Mouse (Mus musculus) adrenal gland, postnatal 14 days (tissue): ENCODE measurements around the gene Gm340. TPM values are rescaled to one million over a fixed set of nuclear protein-coding genes. Genes with fewer than 3 reads are reported as not detected.
A peak's percentile ranks its signal among the peaks of the same experiment; 100 is the strongest.

ENCODE experiments used
- DNase-seq: peaks from one replicate; pipeline ENCODE4 v3.0.0; 2021; ENCODE audit warnings: mixed read lengths
- long read RNA-seq, 2 experiments: library from polyadenylated mRNA; stranded (forward); transcript quantifications; one replicate each; pipeline ENCODE4 v2.0.0; 2021
- total RNA-seq: library from RNA; stranded (reverse); gene quantifications from 2 replicates; pipeline ENCODE4 v1.2.3, GENCODE M21; 2021

The Gm340 gene
- total RNA-seq: 12.0 and 12.9 TPM in 2 replicates
- long read RNA-seq, experiment 1: 0 reads
- long read RNA-seq, experiment 2: 0 reads

DNA sequence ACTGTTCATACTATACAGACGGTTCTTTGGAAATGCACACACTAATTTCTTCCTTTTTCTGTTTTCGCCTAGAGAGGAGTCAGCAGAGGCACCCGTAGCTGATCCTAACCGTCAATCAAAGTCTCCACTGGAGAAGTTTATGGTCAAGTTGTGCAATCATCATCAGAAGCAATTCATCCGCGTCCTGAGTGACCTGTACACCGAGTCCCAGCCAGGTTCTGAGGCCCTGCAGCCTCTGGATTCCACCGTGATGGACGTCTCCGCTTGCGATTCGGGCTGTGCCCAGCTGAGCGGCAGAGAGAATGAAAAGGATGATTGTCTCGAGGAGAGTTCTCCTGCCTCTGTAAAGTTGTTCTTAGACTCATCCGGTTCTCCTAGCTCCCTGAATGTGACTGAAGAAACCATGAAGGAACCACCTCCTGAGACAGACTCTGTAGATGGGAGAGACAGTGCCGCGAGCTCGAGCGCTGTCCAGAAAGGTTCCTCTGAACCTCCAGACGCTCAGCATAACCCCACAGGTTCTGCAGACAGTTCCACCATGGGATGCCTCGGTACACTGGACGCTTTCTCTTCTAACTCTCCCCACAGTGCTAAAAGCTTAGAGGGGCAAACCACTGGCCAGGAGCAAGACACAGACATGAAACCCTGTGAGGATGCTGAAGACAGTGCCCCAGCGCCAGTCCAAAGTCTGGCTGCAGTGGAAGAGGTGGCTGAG lies at the start of gene Gm340:
Gene Gm340 (plus strand): TSS at position 665 of the 715 bp plus-strand sequence.
- DNase-seq: no peak

DNA sequence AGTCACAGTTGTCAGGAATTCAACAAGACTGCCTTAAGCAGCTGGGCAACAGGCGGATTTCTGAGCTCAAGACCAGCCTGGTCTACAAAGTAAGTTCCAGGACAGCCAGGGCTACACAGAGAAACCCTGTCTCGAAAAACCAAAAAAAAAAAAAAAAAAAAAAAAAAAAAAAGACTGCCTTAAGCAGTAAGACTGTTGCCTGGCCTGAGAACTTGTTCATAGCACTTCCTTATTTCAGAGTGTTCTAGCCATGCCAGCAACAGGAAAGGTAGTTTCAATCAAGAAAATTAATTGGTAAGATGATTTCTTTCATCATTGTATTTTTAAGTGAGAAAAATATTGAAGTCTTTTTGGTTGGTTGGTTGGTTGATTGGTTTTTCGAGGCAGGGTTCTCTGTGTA lies 48.1 kb upstream of the Gm340 start:
- DNase-seq: no peak

DNA sequence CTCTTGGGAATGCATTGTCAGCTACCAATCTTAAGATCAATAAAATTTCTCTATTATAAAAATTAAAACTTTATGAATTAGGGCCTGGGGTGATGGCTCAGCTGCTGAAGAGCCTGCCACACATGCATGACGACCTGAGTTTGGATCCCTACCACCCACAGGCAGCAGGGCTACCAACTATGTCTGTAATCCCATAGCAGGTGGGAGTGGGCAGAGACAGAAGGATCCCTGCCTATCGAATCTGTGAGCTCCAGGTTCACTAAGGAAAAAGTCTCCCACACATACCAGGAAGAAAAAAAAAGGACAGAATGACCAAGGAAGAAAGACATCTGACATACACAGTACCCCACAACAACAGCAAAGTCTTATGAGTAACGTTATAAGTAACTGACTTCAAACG lies 25.2 kb upstream of the Gm340 start:
- no peak for DNase-seq

DNA sequence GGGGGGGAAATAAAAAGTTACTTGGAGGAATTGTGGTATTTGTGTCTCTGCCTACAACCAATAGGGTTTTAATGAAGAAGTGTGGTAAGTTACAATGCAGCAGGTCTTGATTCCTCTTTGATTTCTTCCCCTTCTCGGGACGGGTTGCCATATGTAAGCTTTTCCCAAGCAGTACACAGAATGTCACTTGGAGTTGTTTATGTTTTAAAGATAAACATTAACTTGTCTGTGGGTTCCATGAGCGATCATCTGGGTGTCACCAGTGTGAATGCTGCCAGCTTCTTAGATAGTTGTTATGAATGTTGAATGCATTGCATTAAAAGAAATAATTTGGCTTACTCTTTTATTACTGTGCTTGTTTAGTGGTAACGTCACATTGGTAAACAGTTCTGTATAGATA lies 24.7 kb upstream of the Gm340 start:
- DNase-seq: no peak

DNA sequence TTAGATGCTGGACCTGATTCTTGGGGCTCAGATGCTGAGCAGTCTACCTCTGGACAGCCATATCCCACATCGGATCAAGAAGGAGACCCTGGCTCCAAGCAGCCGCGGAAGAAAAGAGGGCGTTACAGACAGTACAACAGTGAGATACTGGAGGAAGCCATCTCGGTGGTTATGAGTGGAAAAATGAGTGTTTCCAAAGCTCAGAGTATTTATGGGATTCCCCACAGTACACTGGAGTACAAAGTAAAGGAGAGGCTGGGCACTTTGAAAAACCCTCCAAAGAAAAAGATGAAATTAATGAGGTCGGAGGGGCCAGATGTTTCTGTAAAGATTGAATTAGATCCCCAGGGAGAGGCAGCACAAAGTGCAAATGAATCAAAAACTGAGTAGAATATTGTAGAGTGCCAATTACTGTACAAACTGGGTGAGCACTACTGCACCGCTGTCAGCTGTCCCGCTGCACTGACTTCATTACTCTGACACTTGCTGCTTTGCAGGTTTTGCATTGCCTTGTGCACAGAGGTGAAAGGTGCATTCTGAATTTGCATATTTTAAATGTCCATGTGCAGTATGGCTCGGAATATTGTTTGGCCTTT lies 23.2 kb upstream of the Gm340 start:
- DNase-seq: no peak

DNA sequence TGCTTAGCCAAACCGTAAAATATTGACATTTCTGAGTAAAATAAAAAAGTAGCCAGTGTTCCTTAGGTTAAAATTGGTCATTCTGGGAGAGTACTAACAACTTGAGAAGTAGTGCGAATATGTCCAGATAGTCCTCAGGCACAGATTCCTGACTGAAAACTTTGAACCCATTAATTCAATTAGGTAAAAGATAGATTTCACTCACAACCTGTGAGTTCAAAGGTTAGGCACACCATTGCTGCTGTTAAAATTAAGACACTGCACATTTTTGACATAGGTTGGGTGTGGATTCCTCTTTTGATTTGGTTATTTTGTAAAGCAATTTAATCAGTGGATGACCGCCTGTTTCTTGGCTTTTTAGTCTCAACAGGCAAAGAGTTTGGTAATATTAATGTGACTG lies 21.3 kb upstream of the Gm340 start:
- DNase-seq: no peak

DNA sequence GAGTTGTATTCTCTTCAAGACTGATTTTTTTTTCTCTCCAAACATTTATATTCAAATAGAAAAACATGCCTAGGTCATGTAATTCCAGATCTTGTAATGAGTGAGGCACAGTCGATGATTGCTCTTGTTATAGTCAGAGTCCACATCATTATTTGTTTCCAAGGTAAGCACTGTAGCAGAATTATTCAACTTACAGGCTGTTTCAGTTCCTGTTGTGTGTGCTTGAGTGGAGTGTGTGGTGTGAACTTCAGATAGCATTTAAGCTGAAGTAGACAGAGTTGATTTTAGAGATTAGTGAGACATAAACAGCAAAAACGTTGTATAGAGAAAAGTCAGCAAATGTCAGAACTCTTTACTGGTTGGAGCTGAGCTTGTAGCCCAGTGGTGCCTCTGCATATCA lies 13.4 kb upstream of the Gm340 start:
- no peak for DNase-seq

DNA sequence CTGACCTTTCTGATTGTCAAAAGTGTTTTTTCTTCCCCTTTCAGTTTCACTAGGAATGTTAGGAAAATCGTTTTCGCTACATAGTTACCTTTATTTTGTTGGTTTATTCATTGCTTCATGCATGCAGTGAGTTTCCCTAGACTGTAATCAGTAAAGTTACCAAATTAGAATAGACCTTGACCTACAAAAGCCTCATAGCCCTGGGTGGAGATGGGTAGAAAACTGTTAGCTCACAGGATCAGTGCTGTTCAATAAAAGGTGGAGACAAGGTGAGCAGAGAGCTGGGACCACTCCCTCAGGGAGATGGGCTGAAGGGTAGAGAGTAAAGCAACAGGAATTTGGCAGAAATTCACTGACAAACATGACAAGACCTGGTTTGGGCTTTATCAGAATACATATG lies 8.5 kb upstream of the Gm340 start:
- DNase-seq: no peak

DNA sequence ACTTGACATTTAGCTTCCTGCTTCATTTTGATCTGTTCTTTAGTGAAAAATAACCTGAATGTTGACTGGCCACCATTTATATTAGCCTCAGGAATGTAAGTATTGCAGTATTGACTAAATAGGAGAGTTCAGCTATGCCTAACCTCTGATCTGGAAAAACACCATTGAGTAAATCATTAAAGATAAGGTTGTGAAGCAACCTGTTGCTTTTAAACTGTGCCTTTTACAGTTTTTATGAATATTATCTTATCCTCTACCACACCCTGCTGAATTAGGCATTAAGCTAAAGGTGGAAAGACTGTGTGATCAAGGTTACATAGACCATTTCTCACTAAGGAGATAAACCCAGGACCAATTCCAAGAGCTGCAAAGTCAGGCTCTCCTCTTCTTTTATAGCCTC lies 4.6 kb upstream of the Gm340 start:
- no peak for DNase-seq

DNA sequence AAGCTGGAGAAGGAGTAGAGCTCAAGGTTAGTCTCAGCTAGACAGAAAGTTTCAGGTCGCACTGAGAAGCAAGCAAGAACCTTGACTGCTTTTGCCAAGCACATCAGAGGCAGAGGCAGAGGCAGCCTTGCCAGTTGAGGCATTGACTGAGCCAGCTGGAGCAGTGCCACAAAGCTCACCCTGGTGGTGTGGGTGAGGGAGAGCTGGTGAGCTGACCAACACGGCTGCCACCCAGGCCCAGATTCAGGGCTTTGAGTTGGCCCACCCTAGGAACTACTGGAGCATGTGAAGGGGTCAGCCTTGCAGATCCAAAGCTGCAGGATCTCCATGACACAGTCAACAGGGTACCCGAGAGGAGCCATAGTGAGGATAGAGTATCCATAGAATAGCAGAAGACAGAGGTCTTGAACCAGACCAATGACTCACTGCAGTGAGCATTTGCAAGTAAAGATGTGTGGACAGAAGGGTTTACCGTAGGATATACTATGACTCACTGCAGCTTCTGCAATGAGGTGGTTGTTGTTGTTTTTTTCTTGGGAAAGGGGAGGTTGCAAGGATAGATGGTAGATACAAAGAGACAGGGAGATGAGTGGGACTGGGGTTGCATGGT lies 2.8 kb upstream of the Gm340 start:
- DNase-seq: peak; percentile 89

DNA sequence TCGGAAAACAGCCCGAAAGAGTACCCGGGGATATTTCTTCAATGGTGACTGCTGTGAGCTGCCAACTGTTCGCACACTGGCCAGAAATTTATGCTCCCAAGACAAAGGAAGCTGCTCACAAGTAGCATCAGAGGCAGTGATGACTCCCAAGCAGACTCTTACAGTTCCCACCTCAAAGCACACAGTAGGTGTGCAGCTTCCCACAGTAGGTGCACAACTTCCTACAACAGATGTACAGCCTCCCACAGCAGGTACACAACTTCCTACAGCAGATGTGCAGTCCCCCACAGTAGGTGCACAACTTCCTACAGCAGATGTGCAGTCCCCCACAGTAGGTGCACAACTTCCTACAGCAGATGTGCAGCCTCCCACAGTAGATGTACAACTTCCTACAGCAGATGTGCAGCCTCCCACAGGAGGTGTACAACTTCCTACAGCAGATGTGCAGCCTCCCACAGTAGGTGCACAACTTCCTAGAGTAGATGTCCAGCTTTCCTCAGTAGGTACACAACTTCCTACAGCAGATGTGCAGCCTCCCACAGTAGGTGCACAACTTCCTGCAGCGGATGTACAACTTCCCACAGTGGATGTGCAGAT lies 846 bp downstream of the Gm340 start:
- DNase-seq: no peak

DNA sequence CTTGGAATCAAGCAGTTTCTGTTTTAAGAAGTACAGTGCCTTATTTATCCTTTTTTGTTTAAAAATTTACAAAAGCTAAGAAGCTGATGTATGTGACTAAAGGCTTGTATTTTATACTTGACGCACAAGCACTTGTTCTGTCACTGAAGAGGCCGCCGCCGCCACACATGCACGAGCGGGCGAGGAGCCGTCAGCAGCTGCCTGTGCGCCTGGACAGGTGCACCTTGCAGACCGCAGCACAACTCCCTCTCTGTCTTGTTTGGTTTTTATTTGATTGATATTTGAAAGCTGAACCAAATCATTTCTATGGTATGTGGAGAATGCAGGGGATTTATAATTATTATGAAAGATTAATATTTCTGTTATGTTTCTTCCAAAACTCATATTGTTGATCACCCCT lies 4.6 kb downstream of the Gm340 start:
- DNase-seq: no peak

DNA sequence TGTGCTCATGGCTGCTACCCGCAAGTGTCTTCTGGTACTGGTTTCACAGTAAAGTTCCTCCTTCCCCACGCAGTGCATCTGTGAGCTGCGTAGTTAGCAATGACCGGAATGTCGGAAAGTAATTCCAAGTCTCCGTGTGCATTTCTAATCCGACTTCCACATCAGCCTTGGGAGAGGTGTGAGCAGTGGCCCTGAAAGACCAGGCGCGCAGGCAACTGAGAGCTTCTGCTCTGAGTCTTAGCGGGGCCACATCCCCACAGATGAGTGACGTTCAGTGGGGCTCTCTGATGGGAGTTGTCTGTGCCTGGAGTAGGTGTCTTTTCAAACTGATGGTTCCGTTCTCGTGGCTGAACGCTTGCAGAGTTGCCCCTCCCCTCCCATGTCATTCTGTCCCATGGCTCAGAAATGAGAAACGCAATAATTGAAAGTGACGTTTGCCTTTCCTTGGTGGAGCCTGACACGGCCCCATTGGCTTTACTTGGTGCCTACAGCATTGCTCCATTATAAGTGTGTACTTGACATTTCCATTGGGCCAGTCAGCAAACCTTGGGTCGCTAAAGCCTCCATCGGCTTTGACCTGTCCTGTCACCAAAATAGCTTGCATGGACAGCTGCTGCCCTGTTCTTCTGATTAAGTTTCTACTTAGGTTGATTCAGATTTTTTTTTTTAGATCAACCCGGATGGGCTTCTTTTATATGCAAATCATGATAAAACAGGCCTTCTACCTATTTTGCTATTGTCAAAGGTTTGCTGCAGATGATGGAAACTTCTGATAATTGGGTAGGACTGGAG lies 5.5 kb downstream of the Gm340 start:
- DNase-seq: no peak

DNA sequence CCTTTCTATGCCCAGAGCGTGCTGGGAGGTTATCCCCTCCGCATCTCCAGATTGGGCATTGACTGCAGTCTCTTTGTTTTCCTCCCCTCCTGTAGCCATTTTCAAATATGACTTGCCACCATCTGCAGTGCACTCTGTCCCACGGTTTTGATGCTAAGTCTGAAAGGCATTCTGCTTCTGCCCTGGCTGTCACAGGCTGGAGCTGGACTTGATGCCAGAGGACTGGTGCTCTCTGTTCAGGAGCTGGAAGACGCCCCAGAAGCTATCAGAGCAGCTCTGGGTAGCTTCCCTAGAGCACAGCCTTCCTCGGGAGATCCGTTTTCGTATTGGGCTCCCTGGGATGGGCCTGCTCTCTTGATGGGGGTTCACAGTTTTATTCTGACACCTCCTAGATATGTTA lies 6.9 kb downstream of the Gm340 start:
- DNase-seq: no peak

DNA sequence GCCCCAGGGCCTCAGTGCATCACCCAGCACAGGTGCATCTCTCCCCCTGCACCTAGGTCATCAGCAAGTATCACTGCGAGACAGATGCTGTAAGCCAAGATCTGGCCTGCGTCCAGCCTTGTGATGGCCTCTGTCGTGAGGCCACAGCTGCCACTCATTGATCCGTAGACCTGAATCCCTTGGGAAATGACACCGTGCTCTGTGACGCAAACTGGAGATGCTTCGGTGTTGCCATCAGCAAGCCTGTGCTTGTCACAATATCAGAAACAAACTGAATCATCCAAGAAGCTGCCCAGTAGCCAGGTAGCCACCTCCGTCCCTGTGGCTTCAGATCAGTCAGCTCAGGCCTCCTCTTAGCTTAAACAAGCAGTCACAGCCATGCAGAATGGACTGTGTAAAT lies 7.5 kb downstream of the Gm340 start:
- DNase-seq: no peak

DNA sequence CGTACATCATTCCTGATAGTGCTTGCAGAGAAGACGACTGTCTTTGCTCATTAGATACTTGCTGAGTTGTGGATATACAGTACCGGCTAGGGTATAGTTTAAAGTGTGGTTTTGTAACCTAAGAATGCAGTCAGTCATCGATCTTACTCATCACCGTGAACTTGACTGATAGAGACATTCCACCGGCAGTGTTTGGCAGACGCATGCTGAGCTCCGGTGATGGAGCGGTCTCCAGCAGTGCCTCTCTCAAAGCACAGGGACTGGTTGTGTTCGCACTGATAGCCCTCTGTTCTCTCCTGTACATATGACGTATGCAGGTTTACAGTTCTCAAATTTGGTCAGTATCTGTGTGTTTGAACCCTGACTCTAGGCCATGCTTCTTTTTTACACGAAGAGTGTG lies 9.6 kb downstream of the Gm340 start:
- no peak for DNase-seq

DNA sequence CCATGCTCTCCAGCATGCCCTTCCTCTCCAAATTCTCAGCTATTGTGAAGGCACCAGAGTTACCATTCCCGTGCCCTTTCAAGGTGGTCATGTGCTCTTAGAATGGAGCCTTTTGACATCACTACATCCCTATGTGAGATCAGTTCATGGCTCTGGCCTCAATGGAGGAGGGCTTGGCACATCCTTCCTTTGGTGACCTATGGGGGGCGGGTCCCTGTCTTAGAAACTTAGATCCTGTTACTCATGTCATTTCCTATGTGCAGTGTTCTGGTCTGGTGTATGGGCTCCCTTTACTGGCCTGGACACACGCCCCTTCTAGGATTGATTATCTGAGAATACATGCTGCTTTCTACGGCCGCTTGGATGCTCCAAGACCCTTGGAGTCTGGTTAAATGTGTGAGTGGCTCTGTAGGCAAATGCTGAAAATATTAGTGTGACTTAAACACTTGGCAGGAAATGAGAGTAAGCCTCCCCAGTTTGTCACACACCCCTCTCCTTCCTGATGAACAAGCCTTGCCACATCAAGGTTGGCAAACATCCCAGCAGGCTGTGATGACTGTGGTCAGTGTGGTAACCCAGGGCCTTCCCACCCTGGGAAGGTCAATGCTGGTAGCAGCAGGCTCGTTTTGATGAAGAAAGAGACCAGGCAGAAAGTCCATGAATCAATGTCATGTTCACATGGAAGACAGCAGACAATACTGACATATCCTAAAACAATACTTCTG lies 15.2 kb downstream of the Gm340 start:
- peak; percentile 94 for DNase-seq

DNA sequence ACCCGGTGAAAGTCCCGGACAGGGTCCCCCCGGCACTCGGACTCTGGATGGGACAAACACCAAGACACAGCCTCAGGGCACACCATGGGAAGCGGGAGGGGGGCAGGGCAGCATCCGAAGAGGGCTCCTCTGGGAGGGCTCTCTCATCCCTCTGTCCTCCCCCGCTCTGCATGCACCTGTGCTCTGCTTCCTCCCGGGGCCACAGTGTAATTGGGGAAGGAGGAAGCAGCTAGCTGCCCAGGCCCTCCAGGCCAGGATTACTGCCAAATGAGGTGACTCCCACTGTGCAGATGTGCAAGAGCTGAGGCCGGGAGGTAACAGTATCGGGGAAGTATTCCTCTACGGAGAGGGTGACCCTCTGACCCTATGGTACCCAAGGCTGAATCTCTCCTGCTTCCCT lies 18.5 kb downstream of the Gm340 start:
- no peak for DNase-seq

DNA sequence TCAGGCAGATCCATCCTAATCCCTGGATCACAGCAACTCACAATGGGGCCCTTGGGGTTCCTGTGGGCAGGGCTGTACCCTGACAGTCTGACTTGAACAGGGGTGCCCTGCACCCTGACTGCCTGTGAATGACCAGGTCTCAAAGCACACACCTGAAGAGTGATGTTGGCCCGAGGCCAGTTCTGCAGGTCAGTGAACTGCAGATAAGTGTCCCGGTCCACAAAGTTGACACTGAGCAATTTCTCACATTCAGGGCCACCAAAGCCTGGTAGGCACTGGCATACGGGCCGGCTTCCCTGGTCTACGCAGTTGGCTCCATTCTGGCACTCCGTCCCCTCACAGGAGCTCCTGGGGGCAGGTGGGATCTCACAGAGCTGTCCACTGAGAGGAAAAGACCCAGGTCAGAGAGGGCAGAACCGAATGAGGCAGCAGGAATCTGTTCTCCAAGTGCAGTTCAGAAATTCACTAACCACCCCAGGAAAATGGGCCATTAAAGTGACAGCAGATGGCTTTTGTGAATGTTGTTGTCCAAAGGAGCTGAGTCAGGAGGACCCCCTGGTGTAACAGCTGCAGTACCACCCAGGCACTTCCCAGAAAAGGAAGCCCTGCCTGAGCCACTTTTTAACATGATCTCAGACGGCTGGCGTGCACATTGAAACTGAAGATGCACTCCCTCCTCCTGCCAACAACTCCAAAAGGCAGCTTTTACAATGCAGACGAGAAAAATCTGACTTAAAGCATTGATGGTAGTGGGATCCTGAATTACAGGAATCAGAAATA lies 24.2 kb downstream of the Gm340 start:
- DNase-seq: no peak

DNA sequence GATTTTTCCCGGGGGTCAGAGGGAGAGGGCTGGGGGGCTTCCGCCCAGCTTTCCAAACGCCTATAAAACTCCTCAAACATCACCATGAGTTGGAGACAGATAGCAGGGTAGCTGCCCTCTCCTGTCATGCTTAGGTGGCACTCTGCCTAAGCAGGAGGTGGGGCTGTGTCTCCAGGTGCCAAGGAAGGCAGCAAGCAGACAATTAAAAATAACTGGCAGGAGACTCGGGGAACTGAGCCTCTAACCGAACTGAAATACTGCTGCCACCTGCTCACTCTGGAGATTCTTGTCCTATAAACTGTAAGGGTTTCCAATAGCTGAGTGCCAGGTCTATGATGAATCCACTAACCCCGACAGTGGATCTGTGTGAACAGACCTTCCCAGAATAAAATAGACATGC lies 29.5 kb downstream of the Gm340 start:
- no peak for DNase-seq
